Mouse (Mus musculus) small intestine, adult 2 months (tissue): Measurements from ENCODE around the gene Mdm1. TPM values are rescaled to one million over a fixed set of nuclear protein-coding genes. Genes with fewer than 3 reads are reported as not detected.

ENCODE experiments used
- H3K27ac ChIP-seq: fragments of 200-500 bp; 2 replicates; pipeline ENCODE4 v1.5.1; 2012; ENCODE audit warnings: low read depth, low read length, control low read depth, inconsistent platforms; ENCODE audit not compliant: insufficient read depth
- H3K27me3 ChIP-seq: fragments of 200-500 bp; 2 replicates; pipeline ENCODE4 v1.6.1; 2012; ENCODE audit warnings: mild to moderate bottlenecking, moderate library complexity, low read length, inconsistent platforms; ENCODE audit not compliant: control insufficient read depth, insufficient read depth
- H3K36me3 ChIP-seq: fragments of 200-500 bp; 2 replicates; pipeline ENCODE4 v1.6.1; 2012; ENCODE audit warnings: mild to moderate bottlenecking, low read length, control low read depth, inconsistent platforms; ENCODE audit not compliant: control insufficient read depth, insufficient read depth
- H3K4me1 ChIP-seq: fragments of 200-500 bp; 2 replicates; pipeline ENCODE4 v1.6.1; 2012; ENCODE audit warnings: low read length, inconsistent platforms, mixed read lengths; ENCODE audit not compliant: control insufficient read depth, insufficient read depth, insufficient read length
- H3K4me3 ChIP-seq: fragments of 200-500 bp; 2 replicates; pipeline ENCODE4 v1.5.1; 2012; ENCODE audit warnings: low read depth, mild to moderate bottlenecking, control low read depth, inconsistent platforms, low read length, moderate library complexity
- CTCF ChIP-seq: fragments of 200-500 bp; IDR thresholded peaks from 2 replicates; pipeline ENCODE4 v1.5.1; 2012; ENCODE audit warnings: low read depth, mild to moderate bottlenecking, control low read depth, inconsistent platforms, low read length, moderate library complexity, mixed read lengths; ENCODE audit not compliant: insufficient replicate concordance, insufficient read length; ENCODE audit errors: extremely low read depth
- POLR2A ChIP-seq: fragments of 200-500 bp; IDR thresholded peaks from 2 replicates; pipeline ENCODE4 v1.6.1; 2012; ENCODE audit warnings: low read depth, mild to moderate bottlenecking, control low read depth, inconsistent platforms, low read length, moderate library complexity
- WGBS: fragments of 180-500 bp; shearing (Covaris S2); methylation state at CpG from one replicate; pipeline ENCODE4 v1.1.7; 2018; 5-methylcytosine and 5-hydroxymethylcytosine counted together
- polyA plus RNA-seq: library from polyadenylated mRNA; depleted of rRNA; stranded (reverse); fragments of >200 nt; gene quantifications from 2 replicates; pipeline ENCODE4 v1.2.3, GENCODE M21; 2012

The Mdm1 gene
- polyA plus RNA-seq, 1 experiment: 1.4 TPM

GRCm38 (mm10) chr10:118112294-118112893 lies 29.2 kb upstream of the Mdm1 start:
- Histone ChIP-seq H3K27me3 (no peaks in the 10 kb centered on the region), H3K4me1 (0 out of 2 replicates have a peak, but pooled peaks cover 2% of the 10 kb centered on the region), H3K36me3 (no peaks in the 10 kb centered on the region), H3K4me3 (no peak overlapping the region), H3K27ac (no peak overlapping the region)
- WGBS: 60% methylated on average over 11 of the region's 11 CpGs
- TF ChIP-seq CTCF (no peak), POLR2A (no peak)

GRCm38 (mm10) chr10:118113256-118113682 lies 28.3 kb upstream of the Mdm1 start:
- H3K27ac ChIP-seq: no peak overlapping the region
- 67% methylated on average over 9 of the region's 9 CpGs for WGBS
- no peak overlapping the region for H3K4me3 ChIP-seq
- no peaks in the 10 kb centered on the region for H3K27me3 ChIP-seq
- H3K36me3 ChIP-seq: no peaks in the 10 kb centered on the region
- TF ChIP-seq POLR2A: no peak
- TF ChIP-seq CTCF: no peak
- 0 out of 2 replicates have a peak, but pooled peaks cover 2% of the 10 kb centered on the region for H3K4me1 ChIP-seq

GRCm38 (mm10) chr10:118114271-118114670 lies 27.3 kb upstream of the Mdm1 start:
- Histone ChIP-seq H3K27ac (no peak overlapping the region), H3K4me1 (0 out of 2 replicates have a peak, but pooled peaks cover 2% of the 10 kb centered on the region), H3K36me3 (no peaks in the 10 kb centered on the region), H3K27me3 (no peaks in the 10 kb centered on the region), H3K4me3 (no peak overlapping the region)
- 83% methylated on average over 1 of the region's 1 CpGs for WGBS
- TF ChIP-seq POLR2A (no peak), CTCF (no peak)

- no peak overlapping the region for H3K4me3 ChIP-seq
- no peaks in the 10 kb centered on the region for H3K36me3 ChIP-seq
- H3K27ac ChIP-seq: no peak overlapping the region
- H3K27me3 ChIP-seq: no peaks in the 10 kb centered on the region
- 87% methylated on average over 2 of the region's 2 CpGs for WGBS
- no peak for TF ChIP-seq CTCF
- TF ChIP-seq POLR2A: no peak
- H3K4me1 ChIP-seq: 0 out of 2 replicates have a peak, but pooled peaks cover 2% of the 10 kb centered on the region
These were observed 25.2 kb upstream of the Mdm1 start for GRCm38 (mm10) chr10:118116456-118116855.

- TF ChIP-seq CTCF (no peak), POLR2A (no peak)
- WGBS: 44% methylated on average over 25 of the region's 25 CpGs
- Histone ChIP-seq H3K36me3 (no peaks in the 10 kb centered on the region), H3K27ac (no peak overlapping the region), H3K4me3 (no peak overlapping the region), H3K4me1 (no peaks in the 10 kb centered on the region), H3K27me3 (no peaks in the 10 kb centered on the region)
These were observed 20.3 kb upstream of the Mdm1 start for GRCm38 (mm10) chr10:118121047-118121936.

GRCm38 (mm10) chr10:118121937-118122285 lies 19.7 kb upstream of the Mdm1 start:
- Histone ChIP-seq H3K4me3 (no peak overlapping the region), H3K27me3 (no peaks in the 10 kb centered on the region), H3K4me1 (no peaks in the 10 kb centered on the region), H3K36me3 (no peaks in the 10 kb centered on the region), H3K27ac (no peak overlapping the region)
- WGBS: 48% methylated on average over 13 of the region's 13 CpGs
- TF ChIP-seq CTCF (no peak), POLR2A (no peak)
